Mouse (Mus musculus): Measurements from ENCODE around the gene Kcnip1.

Gene Kcnip1

DNA sequence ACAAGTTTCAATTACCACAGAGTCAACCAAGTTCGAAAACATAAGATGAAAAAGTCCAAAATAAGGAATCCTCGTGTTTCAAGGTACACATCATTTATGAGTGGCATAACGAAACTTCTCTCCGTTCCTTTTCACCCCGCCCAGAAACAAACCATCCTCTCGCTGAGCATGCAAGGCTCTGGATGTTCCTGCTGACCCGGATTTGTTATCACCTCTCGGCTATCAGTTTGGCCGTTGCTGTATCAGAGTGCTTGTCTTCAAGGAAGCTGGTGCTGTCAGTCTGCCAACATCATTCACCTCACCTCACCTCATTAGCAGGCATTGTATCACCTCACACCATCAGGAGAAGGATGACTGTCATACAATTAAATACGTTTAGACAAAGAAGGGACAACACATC lies 90.6 kb downstream of the Kcnip1 start:
- DNase-seq (ENCODE audit: extremely low spot score): no peak

DNA sequence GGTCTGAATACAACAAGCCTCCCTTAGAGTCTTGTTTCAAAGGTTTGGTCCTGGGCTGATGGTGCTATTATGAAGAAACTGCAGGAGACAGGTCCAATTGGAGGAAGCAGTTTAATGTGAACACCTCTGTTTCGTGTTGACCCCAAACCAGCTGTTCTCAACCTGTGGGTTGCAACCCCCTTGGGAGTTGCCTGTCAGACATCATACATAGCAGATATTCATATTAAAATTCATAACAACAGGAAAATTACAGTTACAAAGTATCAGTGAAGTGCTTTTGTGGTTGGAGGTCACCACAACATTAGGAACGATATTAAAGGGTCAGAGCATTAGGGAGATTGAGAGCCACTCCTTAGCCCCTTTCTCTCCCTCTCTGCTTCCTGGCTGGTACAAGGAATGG lies 91.2 kb downstream of the Kcnip1 start:
- DNase-seq (ENCODE audit: extremely low spot score): no peak

DNA sequence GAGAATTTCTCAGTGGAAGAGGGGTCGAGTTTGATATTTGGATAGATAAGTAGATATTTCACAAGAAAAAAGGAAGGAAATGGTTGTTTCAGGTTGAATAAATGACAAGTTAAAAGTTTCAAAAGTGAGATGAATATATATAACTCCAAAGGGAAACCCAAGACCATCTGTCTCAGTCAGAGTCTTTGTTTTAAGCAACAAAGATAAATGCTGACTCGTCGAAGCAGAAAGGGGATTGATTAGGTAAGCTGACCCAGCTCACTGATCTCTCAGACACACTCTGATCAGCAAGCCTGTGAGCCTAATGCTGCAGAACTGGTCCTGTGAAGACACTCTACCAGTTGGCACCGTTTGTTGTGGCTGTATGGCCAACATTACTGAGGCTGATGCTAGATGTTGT lies 101.9 kb downstream of the Kcnip1 start:
- no peak for DNase-seq (ENCODE audit: extremely low spot score)

DNA sequence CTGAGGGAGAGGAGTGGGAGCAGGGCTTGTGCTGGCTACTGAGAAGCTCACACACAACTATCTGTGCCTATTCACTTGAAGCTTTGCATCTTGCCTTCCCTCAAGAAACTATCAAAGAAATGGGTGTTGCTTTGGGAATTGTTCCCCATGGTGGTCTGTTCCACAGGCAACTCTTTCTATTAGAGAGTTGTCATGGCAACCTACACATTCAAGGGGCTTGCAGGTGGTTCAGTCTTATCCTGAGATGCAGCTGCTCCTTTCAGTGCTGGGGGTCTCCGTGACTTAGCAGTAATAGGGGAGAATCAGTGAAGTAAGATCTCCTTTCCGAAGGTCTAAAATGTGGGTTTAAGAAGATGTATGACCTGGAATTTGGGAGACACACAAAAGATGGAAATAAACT lies 102.6 kb downstream of the Kcnip1 start:
- no peak for DNase-seq (ENCODE audit: extremely low spot score)

- no peak for DNase-seq (ENCODE audit: extremely low spot score)
These were observed 105.3 kb downstream of the Kcnip1 start for GRCm38 (mm10) chr11:33887660-33888059.

DNA sequence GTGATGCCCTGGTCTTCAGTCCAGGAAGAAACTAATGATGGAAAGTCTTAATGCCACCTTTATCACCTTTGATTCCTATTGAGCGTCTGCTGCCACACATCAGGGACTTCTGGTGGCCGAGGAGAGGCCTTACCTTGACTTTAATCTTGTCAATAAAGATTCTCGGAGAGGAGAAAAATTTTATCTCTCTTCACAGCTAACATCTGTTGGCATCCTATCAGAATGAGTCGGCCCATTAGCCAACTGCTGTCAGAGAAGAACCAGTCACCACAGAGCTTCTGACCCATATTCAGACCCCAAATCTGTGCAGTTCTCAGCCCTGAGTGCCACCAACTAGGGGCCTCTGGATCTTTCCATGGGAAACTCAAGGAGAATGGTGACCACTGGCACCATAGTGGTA lies 107.0 kb downstream of the Kcnip1 start:
- no peak for DNase-seq (ENCODE audit: extremely low spot score)

- DNase-seq (ENCODE audit: extremely low spot score): no peak
These were observed 110.1 kb downstream of the Kcnip1 start for GRCm38 (mm10) chr11:33882731-33883328.

GRCm38 (mm10) chr11:33874925-33875324 lies 118.0 kb downstream of the Kcnip1 start:
- no peak for DNase-seq (ENCODE audit: extremely low spot score)

GRCm38 (mm10) chr11:33873071-33873781 lies 119.7 kb downstream of the Kcnip1 start:
- DNase-seq (ENCODE audit: extremely low spot score): peak; percentile 29

GRCm38 (mm10) chr11:33872716-33873048 lies 120.3 kb downstream of the Kcnip1 start:
- no peak for DNase-seq (ENCODE audit: extremely low spot score)

DNA sequence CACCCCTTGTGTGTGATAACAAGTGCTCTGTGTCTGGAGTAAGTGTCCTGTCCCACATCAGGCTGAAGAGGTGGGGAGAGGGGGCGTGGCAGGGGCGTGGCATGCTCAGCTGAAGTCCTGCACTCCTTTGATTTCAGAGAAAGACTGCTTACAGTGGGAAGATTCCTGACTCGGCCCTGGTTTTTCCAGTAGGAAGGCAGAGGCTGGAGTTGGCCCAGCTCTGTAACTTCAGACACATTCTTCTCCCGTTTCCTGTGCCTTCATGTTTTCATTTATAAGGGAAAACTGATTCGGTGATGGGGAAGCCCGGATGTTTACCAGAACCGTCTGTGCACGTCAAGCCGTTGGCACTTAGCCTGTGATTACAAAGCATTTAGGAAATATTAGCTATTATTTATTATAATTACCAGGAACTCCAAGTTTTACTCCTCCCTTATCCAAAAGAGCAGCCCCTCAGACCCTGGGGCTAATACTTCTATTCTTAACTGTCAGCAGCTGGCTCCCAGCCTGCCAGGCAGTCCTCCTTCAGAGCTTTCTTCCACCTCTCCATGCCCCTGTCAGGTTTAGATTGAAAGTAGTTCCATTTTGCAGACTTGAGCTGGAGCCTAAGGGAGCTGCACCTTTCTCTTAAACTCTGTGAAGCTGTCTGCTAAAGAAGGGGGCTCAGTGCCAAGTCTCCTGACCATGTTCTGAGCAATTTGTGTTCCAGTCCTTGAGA lies 120.8 kb downstream of the Kcnip1 start:
- DNase-seq (ENCODE audit: extremely low spot score): peak; percentile 32

DNA sequence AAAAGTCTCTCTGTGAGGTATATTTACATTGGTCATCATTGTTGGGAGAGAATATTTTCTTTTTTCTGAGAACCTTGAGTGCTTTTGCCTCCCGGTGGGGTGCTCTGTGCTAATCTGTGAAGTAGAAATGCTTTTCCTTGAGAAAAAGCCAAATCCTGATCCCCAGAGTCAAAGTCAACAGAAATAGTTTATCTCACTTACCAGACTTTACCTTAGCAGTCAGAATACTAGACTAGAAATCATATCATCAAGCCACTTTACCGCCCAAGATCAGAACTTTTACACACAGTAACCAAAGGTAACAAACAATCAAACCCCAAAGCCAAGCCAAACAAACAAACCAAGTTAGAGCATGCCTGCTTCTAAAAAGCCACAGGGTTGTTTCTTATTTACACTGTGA lies 122.7 kb downstream of the Kcnip1 start:
- DNase-seq (ENCODE audit: extremely low spot score): no peak

- no peak for DNase-seq (ENCODE audit: extremely low spot score)
These were observed 123.4 kb downstream of the Kcnip1 start for GRCm38 (mm10) chr11:33869559-33869958.

- no peak for DNase-seq (ENCODE audit: extremely low spot score)
These were observed 126.2 kb downstream of the Kcnip1 start for GRCm38 (mm10) chr11:33866775-33867174.

- no peak for DNase-seq (ENCODE audit: extremely low spot score)
These were observed 128.7 kb downstream of the Kcnip1 start for GRCm38 (mm10) chr11:33864245-33864644.

DNA sequence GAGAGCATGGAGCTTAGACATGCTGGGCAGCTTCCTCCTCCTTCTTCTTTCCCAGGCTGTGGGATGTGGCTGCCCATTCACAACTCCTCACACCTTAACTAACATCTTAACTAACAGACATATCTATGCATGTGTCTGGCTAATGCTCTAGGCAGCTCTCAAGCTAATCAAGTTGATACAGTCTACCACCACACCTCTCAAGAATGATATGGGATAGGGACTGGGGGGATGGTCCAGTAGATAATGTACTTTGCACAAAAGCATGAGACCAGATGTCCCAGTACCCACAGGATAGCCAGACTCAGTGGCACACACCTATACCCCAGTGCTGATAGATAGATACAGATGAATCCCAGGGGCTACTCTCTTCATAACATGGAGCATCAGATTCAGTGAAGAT lies 131.1 kb downstream of the Kcnip1 start:
- DNase-seq (ENCODE audit: extremely low spot score): no peak

- no peak for DNase-seq (ENCODE audit: extremely low spot score)
These were observed 131.9 kb downstream of the Kcnip1 start for GRCm38 (mm10) chr11:33860905-33861582.

GRCm38 (mm10) chr11:33849614-33850013 lies 143.3 kb downstream of the Kcnip1 start:
- no peak for DNase-seq (ENCODE audit: extremely low spot score)

GRCm38 (mm10) chr11:33848685-33849084 lies 144.3 kb downstream of the Kcnip1 start:
- no peak for DNase-seq (ENCODE audit: extremely low spot score)

DNA sequence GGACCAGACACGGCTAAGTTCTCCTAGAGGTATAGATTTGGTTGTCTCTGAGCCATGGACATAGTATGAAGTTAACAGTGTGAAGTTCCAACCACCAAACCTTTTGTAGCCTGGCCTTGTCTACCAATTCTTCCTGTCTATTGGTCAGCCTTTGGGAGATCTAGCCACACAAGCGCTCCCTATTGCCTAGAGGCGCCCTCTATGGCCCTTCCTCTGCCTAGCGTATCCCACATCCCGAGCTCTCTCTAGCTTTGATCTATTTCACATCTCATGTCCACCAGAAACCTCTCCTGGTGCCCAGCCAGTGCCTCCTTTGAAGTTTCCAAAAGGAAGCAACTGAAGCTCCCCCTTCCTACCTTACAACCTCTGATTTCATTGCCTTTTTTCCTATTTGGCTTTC lies 147.0 kb downstream of the Kcnip1 start:
- DNase-seq (ENCODE audit: extremely low spot score): no peak

- DNase-seq (ENCODE audit: extremely low spot score): peak; percentile 57
These were observed 149.6 kb downstream of the Kcnip1 start for GRCm38 (mm10) chr11:33843294-33843864.

DNA sequence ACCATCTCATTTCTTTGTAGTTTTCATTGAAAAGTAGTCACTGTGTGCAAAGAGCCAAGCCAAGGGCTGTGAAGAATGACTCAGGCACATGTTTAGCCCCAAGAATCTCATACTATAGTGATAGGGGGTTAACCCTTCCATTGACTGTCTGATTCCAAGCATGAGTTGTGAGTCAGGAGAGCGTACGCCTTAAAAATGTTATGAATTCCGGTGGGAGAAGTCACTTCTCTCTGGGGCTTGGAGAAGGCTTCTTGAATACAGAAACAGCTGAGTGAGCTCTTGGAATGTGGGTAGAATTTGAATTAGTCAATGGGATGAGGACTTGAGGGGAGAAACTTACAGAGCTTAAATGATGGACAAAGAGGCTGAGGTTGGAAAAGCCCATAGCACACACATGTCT lies 153.9 kb downstream of the Kcnip1 start:
- DNase-seq (ENCODE audit: extremely low spot score): no peak
